Mouse (Mus musculus) testis, adult 2 months (tissue): ENCODE results near the gene Tulp4. TPM values are rescaled to one million over a fixed set of nuclear protein-coding genes. Genes with fewer than 3 reads are reported as not detected.
A peak's percentile ranks its signal among the peaks of the same experiment; 100 is the strongest.

Experiments
- H3K27ac ChIP-seq: fragments of 200-500 bp; 2 replicates; pipeline ENCODE4 v1.5.1; 2012; ENCODE audit warnings: low read depth, low read length; ENCODE audit not compliant: control insufficient read depth, insufficient read depth
- H3K27me3 ChIP-seq: fragments of 200-500 bp; 2 replicates; pipeline ENCODE4 v1.6.1; 2012; ENCODE audit warnings: mild to moderate bottlenecking, low read length, moderate library complexity; ENCODE audit not compliant: control insufficient read depth, insufficient read depth
- H3K36me3 ChIP-seq: fragments of 200-500 bp; 2 replicates; pipeline ENCODE4 v1.6.1; 2012; ENCODE audit warnings: mild to moderate bottlenecking, low read length; ENCODE audit not compliant: control insufficient read depth, insufficient read depth
- H3K4me1 ChIP-seq: fragments of 200-500 bp; 2 replicates; pipeline ENCODE4 v1.6.1; 2012; ENCODE audit warnings: low read length; ENCODE audit not compliant: control insufficient read depth, insufficient read depth
- H3K4me3 ChIP-seq: fragments of 200-500 bp; 2 replicates; pipeline ENCODE4 v1.5.1; 2012; ENCODE audit warnings: low read depth, mild to moderate bottlenecking, low read length, moderate library complexity, mixed read lengths; ENCODE audit not compliant: control insufficient read depth
- CTCF ChIP-seq: fragments of 200-500 bp; IDR thresholded peaks from 2 replicates; pipeline ENCODE4 v1.5.1; 2012; ENCODE audit warnings: low read depth, mild to moderate bottlenecking, inconsistent platforms, low read length, moderate library complexity; ENCODE audit not compliant: control insufficient read depth, insufficient read depth, insufficient replicate concordance
- POLR2A ChIP-seq: fragments of 200-500 bp; IDR thresholded peaks from 2 replicates; pipeline ENCODE4 v1.6.1; 2012; ENCODE audit warnings: low read depth, mild to moderate bottlenecking, inconsistent platforms, low read length, moderate library complexity; ENCODE audit not compliant: control insufficient read depth
- polyA plus RNA-seq: library from polyadenylated mRNA; depleted of rRNA; stranded (reverse); fragments of >200 nt; gene quantifications from 2 replicates; pipeline ENCODE4 v1.2.3, GENCODE M21; 2012; rRNA removed

The Tulp4 gene
- 179 and 200 TPM in 2 replicates for polyA plus RNA-seq

DNA sequence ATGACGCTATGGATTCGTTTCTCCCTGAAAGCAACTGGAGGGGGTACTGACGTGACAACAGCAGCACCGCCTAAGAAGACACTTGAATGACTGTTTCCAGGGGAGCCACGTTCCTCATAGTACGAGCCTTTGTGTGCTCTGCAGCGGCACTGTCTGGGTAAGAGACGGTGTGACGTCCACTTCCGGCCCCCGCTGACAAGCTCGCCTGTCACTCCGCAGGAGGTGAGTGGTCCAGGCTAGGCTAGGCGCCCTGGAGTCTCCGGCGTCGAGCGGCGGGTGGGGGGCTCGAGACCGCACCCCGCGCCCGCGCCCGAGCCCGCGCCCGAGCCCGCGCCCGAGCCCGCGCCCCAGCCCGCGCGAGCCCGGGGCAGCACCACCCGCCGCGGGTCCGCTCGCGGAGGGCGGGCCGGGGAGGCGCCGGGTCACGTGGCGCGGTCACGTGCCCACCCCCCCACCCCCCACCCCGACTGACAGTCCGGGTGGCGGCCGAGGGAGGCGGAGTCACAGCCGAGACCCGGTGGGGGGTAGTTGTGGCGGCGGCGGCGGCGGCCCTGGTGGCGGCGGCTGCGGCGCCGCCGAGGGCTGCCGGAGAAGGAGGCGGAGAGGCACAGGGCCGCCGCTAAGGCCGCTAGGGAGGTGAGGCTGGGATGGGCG, at the start of gene Tulp4:
Gene Tulp4, plus strand, starts transcription at position 77 of the 654 bp plus-strand sequence.
- peak within 1 kb of the TSS; percentile 77 for H3K27ac ChIP-seq

GRCm38 (mm10) chr17:6062793-6063192, 43.4 kb upstream of the Tulp4 start:
- no peaks in the 10 kb centered on the region for H3K4me1 ChIP-seq
- no peak overlapping the region for H3K4me3 ChIP-seq
- H3K27ac ChIP-seq, result no peak overlapping the region
- no peaks in the 10 kb centered on the region for H3K27me3 ChIP-seq
- peaks cover 4% of the 10 kb centered on the region for H3K36me3 ChIP-seq
- TF ChIP-seq CTCF, result no peak
- TF ChIP-seq POLR2A, result no peak

More for the DNA sequence above, at the start of gene Tulp4:
- no peaks in the 10 kb centered on the region for H3K27me3 ChIP-seq
- H3K4me3 ChIP-seq, result peak within 1 kb of the TSS; percentile 92
- peaks cover 2% of the 10 kb centered on the region for H3K4me1 ChIP-seq
- 0 out of 2 replicates have a peak, but pooled peaks cover 2% of the 10 kb centered on the region for H3K36me3 ChIP-seq
- TF ChIP-seq CTCF (no peak), POLR2A (peak; percentile 76)

DNA sequence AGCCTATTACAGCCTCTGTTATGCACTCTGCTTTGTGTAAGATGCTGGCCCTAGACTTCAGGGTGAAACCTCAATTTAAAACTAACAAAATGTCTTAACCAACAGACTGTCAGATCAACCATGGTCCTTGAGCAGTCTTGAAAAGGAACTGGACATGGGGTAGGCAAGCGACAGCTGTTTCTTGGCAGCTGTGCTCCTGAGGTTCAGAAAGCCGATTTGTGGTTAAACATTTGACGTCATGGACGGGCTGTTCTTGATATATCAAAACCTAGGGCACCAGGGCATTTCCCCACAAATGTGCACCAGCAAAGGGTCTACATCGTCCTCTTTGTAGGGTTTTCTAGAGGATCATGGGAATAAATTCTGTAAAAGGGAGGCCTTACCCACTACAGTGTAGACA, 42.7 kb upstream of the Tulp4 start:
- TF ChIP-seq POLR2A (no peak), CTCF (no peak)
- Histone ChIP-seq H3K27me3 (no peaks in the 10 kb centered on the region), H3K36me3 (peaks cover 4% of the 10 kb centered on the region), H3K27ac (no peak overlapping the region), H3K4me1 (no peaks in the 10 kb centered on the region), H3K4me3 (no peak overlapping the region)

DNA sequence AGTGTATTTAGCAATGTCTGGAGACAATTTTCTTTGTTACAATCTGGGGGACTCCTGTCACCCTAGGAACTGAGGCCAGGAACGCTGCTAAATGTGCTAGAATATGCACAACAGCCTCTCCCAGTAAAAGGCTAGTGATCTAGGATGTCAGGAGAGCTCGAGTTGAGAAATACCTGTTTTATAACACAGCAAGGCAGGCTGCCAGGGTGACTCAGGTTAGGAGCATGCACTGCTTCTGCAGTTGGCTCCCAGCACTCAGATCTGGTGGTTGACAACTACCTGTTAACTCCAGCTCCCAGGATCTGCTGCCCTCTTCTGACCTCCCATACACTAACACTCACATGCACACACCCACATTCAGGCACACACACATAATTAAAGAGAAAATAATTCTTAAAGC, 40.2 kb upstream of the Tulp4 start:
- TF ChIP-seq CTCF (no peak), POLR2A (no peak)
- no peak overlapping the region for H3K27ac ChIP-seq
- peaks cover 6% of the 10 kb centered on the region for H3K36me3 ChIP-seq

DNA sequence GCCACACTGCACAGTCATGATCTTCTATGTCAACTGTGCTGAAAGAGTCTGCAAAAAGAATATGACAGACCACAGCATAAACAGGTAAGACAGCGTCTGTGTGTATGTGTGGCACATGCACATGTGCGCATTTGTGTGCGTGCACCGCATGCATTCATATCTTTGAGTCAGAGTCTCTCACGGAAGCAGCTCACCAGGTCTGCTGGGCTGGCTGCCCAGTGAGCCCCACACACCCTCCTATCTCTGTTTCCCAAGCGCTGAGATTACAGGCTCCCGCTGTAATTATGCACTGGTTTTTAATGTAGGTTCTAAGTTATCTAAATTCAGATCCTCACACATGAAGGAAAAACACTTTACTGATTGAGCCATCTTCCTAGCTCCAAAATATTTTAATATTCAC, 38.6 kb upstream of the Tulp4 start:
- TF ChIP-seq POLR2A, result no peak
- no peak for TF ChIP-seq CTCF
- H3K27me3 ChIP-seq, result no peaks in the 10 kb centered on the region
- H3K36me3 ChIP-seq, result peaks cover 7% of the 10 kb centered on the region
- no peak overlapping the region for H3K27ac ChIP-seq
- no peak overlapping the region for H3K4me3 ChIP-seq
- no peaks in the 10 kb centered on the region for H3K4me1 ChIP-seq

More for the DNA sequence above, 40.2 kb upstream of the Tulp4 start:
- no peaks in the 10 kb centered on the region for H3K4me1 ChIP-seq
- H3K27me3 ChIP-seq, result no peaks in the 10 kb centered on the region
- no peak overlapping the region for H3K4me3 ChIP-seq

- H3K36me3 ChIP-seq, result peaks cover 8% of the 10 kb centered on the region
- H3K4me3 ChIP-seq, result no peak overlapping the region
- H3K27ac ChIP-seq, result no peak overlapping the region
- no peak for TF ChIP-seq POLR2A
- no peak for TF ChIP-seq CTCF
- H3K27me3 ChIP-seq, result no peaks in the 10 kb centered on the region
- no peaks in the 10 kb centered on the region for H3K4me1 ChIP-seq
Observed at GRCm38 (mm10) chr17:6069866-6070265, 36.4 kb upstream of the Tulp4 start.

DNA sequence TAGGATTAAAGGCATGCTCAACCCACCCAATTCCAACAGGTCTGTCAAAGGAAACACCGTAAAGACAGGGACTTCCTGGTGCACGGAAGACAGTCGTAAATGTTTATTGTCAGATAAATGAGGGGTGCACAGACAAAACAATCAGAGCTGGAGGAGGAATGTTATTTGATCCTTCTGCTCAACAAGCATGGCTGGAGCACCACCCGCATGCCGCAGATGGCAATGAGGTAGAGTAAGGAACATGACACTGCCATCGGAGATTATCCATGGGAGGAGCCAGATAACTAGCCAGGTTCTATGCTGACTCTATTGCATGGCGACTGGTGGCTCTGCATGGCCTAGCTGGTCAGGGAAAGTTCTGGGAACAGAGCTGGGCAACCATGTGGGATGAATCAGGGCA, 32.8 kb upstream of the Tulp4 start:
- TF ChIP-seq CTCF (no peak), POLR2A (no peak)
- H3K4me1 ChIP-seq, result no peaks in the 10 kb centered on the region
- no peak overlapping the region for H3K4me3 ChIP-seq
- no peak overlapping the region for H3K27ac ChIP-seq
- H3K36me3 ChIP-seq, result peaks cover 5% of the 10 kb centered on the region
- H3K27me3 ChIP-seq, result no peaks in the 10 kb centered on the region
